Mouse (Mus musculus) lung, embryonic 14.5 days (tissue): Measurements from ENCODE around the gene Ldlr. TPM values are rescaled to one million over a fixed set of nuclear protein-coding genes. Genes with fewer than 3 reads are reported as not detected.
A peak's percentile ranks its signal among the peaks of the same experiment; 100 is the strongest.
"Not testable (repeated sequence)": the region's sequence is repeated elsewhere in the genome, so short reads cannot be mapped to it uniquely, and the experiment has no call there.

ENCODE experiments used
- ATAC-seq: fragments of 200-750 bp; cut with Nextera tagmentation; 2 replicates; pipeline ENCODE4 v1.8.0; 2017; ENCODE audit warnings: mild to moderate bottlenecking, moderate TSS enrichment, moderate library complexity; ENCODE audit not compliant: insufficient read depth
- DNase-seq: peaks from one replicate; pipeline ENCODE4 v3.0.0-alpha.2; 2015
- H3K27ac ChIP-seq: fragments of 300-500 bp; sonication (generic); 2 replicates; pipeline ENCODE4 v1.5.1; 2014; ENCODE audit warnings: low read depth, mild to moderate bottlenecking, moderate library complexity
- H3K27me3 ChIP-seq: fragments of 300-500 bp; sonication (generic); 2 replicates; pipeline ENCODE4 v1.6.1; 2014; ENCODE audit warnings: low read length, control low read depth; ENCODE audit not compliant: insufficient read depth
- H3K36me3 ChIP-seq: fragments of 300-500 bp; sonication (generic); 2 replicates; pipeline ENCODE4 v1.6.1; 2014; ENCODE audit warnings: control low read depth; ENCODE audit not compliant: insufficient read depth
- H3K4me1 ChIP-seq: fragments of 300-500 bp; sonication (generic); 2 replicates; pipeline ENCODE4 v1.6.1; 2014; ENCODE audit warnings: antibody characterized with exemption, control low read depth; ENCODE audit not compliant: insufficient read depth
- H3K4me2 ChIP-seq: fragments of 300-500 bp; sonication (generic); 2 replicates; pipeline ENCODE4 v1.6.1; 2014; ENCODE audit warnings: mild to moderate bottlenecking
- H3K4me3 ChIP-seq: fragments of 300-500 bp; sonication (generic); 2 replicates; pipeline ENCODE4 v1.5.1; 2014; ENCODE audit warnings: low read depth, low read length
- H3K9ac ChIP-seq: fragments of 300-500 bp; sonication (generic); 2 replicates; pipeline ENCODE4 v1.6.1; 2014
- H3K9me3 ChIP-seq: fragments of 300-500 bp; sonication (generic); 2 replicates; pipeline ENCODE4 v1.6.1; 2016; ENCODE audit warnings: low read depth, low read length, control low read depth
- CTCF ChIP-seq: IDR thresholded peaks from 2 replicates; pipeline ENCODE4 v1.5.1; 2016; ENCODE audit warnings: antibody characterized with exemption, low read depth
- WGBS: fragments of 180-500 bp; shearing (Covaris S2); extraction: QIAGEN DNeasy Blood & Tissue Kit; methylation state at CpG from one replicate; pipeline ENCODE4 v1.1.7; 2014; 5-methylcytosine and 5-hydroxymethylcytosine counted together
- polyA plus RNA-seq: library from polyadenylated mRNA; unstranded; fragments of >200 nt; fragmentation: Nextera tagmentation; extraction: Ambion mirVana; gene quantifications from 2 replicates; pipeline ENCODE4 v1.2.1, GENCODE M21; 2014

Gene Ldlr
- polyA plus RNA-seq, 1 experiment from 2014 or later: 24.4 TPM

DNA sequence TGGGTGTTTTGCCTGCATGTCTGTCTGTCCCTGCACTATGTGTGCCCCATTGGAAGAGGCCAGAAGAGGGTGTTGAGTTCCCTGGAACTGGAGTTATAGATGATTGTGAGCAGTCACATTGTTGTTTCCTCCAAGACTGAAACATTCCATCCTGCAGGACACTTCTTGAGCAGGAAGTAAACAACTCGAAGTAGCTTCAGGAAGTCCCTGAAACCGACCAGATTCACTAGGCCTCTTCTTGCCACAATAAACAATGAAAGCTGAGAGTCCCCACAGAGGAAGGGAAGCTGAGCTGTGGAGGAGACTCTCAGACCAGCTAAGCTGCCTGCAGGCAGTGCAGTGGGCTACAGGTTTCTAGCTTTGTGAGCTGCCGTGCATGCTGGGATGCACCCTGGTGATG lies 54.4 kb downstream of the Ldlr start:
- ATAC-seq (no peak), DNase-seq (no peak)
- no peaks in the 10 kb centered on the region for H3K9me3 ChIP-seq
- no peak overlapping the region for H3K9ac ChIP-seq
- H3K4me3 ChIP-seq: no peak overlapping the region
- peaks cover 88% of the 10 kb centered on the region for H3K36me3 ChIP-seq
- TF ChIP-seq CTCF: no peak
- 76% methylated on average over 3 of the region's 3 CpGs for WGBS
- H3K27me3 ChIP-seq: no peaks in the 10 kb centered on the region
- H3K27ac ChIP-seq: no peak overlapping the region
- H3K4me2 ChIP-seq: no peak overlapping the region
- H3K4me1 ChIP-seq: no peaks in the 10 kb centered on the region; the same call in 1 of the 2 replicates

DNA sequence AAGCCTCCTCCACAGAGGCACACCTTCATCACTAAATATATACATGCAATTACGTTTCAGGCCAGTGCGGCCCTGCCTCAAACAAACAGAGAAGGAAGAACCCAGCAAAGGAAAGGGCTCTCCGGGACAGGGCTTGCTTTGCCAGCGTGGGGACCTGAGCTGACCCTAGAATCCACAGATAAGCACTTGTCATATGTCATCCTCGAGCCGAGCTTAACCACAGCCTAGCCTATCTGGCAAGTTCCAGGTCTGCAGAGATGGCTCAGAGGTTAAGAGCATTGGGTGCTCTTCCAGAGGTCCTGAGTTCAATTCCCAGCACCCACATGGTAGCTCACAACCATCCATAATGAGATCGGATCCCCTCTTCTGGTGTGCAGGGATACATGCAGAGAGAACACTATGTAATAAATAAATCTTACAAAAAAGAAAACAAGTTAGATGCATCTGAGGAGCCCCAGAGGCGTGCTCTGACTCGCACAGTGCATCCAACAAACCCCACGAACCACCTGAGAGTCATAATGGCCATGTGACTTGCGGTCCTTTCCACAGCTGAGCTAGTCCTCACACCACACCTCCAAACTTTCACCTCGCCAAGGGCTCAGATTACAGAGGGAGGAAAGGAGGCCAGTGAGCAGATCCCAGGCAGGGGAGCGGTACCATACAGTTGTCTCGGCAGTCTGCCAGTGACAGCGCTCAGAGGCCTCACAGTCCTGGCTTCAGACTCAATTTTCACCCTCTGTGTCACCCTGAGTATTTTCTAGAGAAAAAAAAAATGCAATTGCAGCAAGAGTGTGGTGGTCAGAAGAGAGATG lies 58.6 kb downstream of the Ldlr start:
- H3K9ac ChIP-seq: no peak overlapping the region
- peak; percentile 60; the same call in 1 of the 2 replicates for ATAC-seq
- H3K27me3 ChIP-seq: no peaks in the 10 kb centered on the region
- peaks cover 85% of the 10 kb centered on the region for H3K36me3 ChIP-seq
- DNase-seq: peak; percentile 59
- H3K27ac ChIP-seq: no peak overlapping the region
- H3K4me2 ChIP-seq: no peak overlapping the region
- H3K4me1 ChIP-seq: no peaks in the 10 kb centered on the region; the same call in 1 of the 2 replicates
- no peaks in the 10 kb centered on the region for H3K9me3 ChIP-seq
- no peak overlapping the region for H3K4me3 ChIP-seq
- 58% methylated on average over 15 of the region's 15 CpGs for WGBS
- TF ChIP-seq CTCF: no peak

DNA sequence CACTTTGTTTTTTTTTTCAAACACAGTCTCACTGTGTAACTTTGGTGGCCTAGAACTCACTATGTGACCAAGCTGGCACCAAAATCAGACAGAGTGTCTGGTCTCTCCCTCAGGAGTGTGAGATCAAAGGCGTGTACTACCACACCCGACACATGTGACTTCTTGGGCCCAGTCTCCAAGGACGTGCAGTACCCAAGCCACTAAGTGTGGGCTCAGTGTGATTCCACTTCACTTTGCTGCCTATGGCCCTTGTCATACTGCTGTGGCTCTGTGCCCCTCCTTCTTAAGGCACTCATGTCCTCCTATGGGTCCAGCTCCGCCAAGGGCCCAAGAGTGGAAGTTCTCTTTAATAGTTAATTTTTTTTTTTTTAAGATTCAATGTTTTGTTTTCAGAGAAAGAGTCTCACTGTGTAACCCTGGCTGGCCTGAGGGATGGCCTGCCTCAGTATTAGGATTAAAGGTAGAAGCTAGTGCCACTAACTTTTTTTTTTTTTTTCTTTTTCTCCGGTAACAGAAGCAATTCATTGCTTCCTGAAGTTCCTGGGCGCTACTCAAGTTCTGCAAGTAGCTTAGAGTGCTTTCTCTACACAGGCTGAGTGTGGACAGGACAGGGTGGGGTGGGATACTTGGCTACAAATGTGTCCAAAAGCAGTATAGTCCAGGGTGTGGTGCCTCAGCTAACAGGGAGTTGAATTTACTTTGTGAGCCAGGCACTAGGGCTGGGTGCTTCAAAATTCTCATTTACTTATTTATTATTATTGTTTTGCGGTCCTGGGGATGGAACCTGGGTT lies 61.4 kb downstream of the Ldlr start:
- Histone ChIP-seq H3K4me1 (no peaks in the 10 kb centered on the region; the same call in 1 of the 2 replicates), H3K27ac (peak overlapping the region; percentile 58), H3K36me3 (peaks cover 88% of the 10 kb centered on the region), H3K4me3 (no peak overlapping the region), H3K9me3 (no peaks in the 10 kb centered on the region), H3K9ac (no peak overlapping the region), H3K27me3 (no peaks in the 10 kb centered on the region), H3K4me2 (no peak overlapping the region)
- peak; percentile 42; the same call in 1 of the 2 replicates for ATAC-seq
- TF ChIP-seq CTCF: no peak
- no peak for DNase-seq
- 81% methylated on average over 7 of the region's 7 CpGs for WGBS

DNA sequence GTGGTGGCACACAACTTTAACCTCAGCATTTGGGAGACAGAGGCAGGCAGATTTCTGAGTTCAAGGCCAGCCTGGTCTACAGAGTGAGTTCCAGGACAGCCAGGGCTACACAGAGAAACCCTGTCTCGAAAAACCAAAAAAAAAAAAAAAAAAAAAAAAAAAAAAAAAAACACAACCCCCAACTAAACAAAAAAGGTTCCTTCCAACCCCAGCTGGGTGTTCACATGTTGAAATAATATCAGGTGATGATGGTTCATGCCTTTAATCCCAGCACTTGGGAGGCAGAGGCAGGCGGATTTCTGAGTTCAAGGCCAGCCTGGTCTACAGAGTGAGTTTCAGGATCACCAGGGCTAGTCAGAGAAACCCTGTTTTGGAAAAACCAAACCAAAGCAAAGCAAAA lies 63.0 kb downstream of the Ldlr start:
- not testable (repeated sequence) for ATAC-seq, H3K4me2 ChIP-seq, H3K27me3 ChIP-seq, H3K4me3 ChIP-seq, H3K9ac ChIP-seq, H3K27ac ChIP-seq, DNase-seq, H3K9me3 ChIP-seq, H3K4me1 ChIP-seq
- 81% methylated on average over 1 of the region's 2 CpGs for WGBS
- peaks cover 83% of the 10 kb centered on the region for H3K36me3 ChIP-seq

DNA sequence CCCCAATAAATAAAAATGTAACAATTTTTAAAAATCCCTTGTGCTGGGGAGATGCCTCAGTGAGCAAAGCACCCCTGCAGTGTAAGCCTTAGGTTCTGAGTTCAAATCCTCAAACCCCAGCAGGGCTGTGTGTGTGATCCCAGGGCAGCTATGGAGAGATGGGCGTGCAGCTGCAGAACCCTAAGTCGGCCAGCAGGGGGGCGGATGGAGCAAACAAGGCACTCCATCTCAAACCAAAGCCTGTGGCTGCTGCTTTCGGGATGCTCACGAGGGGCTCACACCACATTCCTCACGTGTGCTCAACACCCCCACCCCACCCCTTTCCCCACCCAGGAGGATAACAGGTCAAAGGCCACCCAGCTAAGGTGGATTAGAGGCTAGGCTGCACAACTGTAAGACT lies 63.6 kb downstream of the Ldlr start:
- Histone ChIP-seq H3K9ac (no peak overlapping the region; the same call in 1 of the 2 replicates), H3K4me2 (no peak overlapping the region), H3K9me3 (no peaks in the 10 kb centered on the region), H3K4me1 (peaks cover 4% of the 10 kb centered on the region), H3K4me3 (no peak overlapping the region), H3K27me3 (no peaks in the 10 kb centered on the region), H3K27ac (no peak overlapping the region), H3K36me3 (peaks cover 83% of the 10 kb centered on the region)
- peak; percentile 47 for ATAC-seq
- peak; percentile 75 for DNase-seq
- TF ChIP-seq CTCF: peak; percentile 84
- WGBS: 15% methylated on average over 6 of the region's 6 CpGs

DNA sequence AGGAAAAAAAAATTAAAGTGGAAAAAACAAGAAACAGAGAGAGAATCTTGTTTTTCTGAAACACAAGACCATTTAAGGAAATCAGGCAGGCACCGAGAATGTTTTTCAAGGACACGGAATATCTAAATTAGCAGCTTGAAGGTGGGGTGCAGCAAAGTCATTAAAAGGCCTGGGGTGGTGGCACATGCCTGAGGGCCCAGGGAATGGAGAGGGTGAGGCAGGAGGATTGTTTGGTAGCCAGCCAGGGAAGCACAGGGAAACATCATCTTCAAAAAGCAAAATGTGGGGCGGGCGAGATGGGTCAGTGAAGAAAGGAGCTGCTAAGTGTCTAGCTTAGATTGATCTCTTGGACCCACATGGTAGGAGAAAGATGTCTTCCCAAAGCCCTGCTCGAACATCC lies 64.4 kb downstream of the Ldlr start:
- ATAC-seq (no peak), DNase-seq (no peak)
- WGBS: 78% methylated on average over 5 of the region's 5 CpGs
- Histone ChIP-seq H3K9ac (no peak overlapping the region), H3K4me1 (peaks cover 10% of the 10 kb centered on the region), H3K9me3 (no peaks in the 10 kb centered on the region), H3K27me3 (no peaks in the 10 kb centered on the region), H3K4me2 (no peak overlapping the region), H3K36me3 (peaks cover 84% of the 10 kb centered on the region), H3K27ac (no peak overlapping the region), H3K4me3 (no peak overlapping the region)
- no peak for TF ChIP-seq CTCF

DNA sequence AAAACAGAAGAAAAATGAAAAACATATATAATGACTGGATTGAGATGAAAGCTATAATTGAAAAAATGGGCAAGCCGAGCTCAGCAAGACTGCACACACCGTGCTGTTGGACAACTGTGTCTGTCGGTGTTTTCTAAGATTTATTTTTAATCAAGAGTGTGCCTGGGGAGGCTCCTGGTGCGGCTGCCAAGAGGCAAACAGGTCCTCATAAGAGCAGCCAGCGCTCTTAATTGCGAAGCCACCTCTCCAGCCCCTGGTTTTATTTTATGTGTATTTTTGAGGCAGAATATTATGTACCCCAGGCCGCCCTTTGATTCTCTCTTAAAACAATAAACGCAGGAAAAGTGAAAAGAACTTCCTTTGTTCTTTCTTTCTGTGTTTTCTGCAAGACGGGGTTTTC lies 65.0 kb downstream of the Ldlr start:
- TF ChIP-seq CTCF: no peak
- Histone ChIP-seq H3K4me2 (no peak overlapping the region), H3K36me3 (peaks cover 86% of the 10 kb centered on the region), H3K4me1 (peaks cover 10% of the 10 kb centered on the region), H3K27me3 (no peaks in the 10 kb centered on the region), H3K9ac (no peak overlapping the region), H3K9me3 (no peaks in the 10 kb centered on the region), H3K27ac (no peak overlapping the region), H3K4me3 (no peak overlapping the region)
- ATAC-seq (no peak), DNase-seq (no peak)
- WGBS: 68% methylated on average over 9 of the region's 9 CpGs
